Mouse (Mus musculus) limb, embryonic 10.5 days (tissue): Measurements from ENCODE around the gene Tmem94. TPM values are rescaled to one million over a fixed set of nuclear protein-coding genes. Genes with fewer than 3 reads are reported as not detected.
A peak's percentile ranks its signal among the peaks of the same experiment; 100 is the strongest.

Experiments
- DNase-seq: peaks from one replicate; pipeline ENCODE4 v3.0.0-alpha.2; 2017; ENCODE audit warnings: low spot score
- H3K27ac ChIP-seq: fragments of 300-500 bp; sonication (generic); 2 replicates; pipeline ENCODE4 v1.5.1; 2016; ENCODE audit warnings: mild to moderate bottlenecking
- H3K27me3 ChIP-seq: fragments of 300-500 bp; sonication (generic); 2 replicates; pipeline ENCODE4 v1.6.1; 2016; ENCODE audit warnings: low read depth, mild to moderate bottlenecking; ENCODE audit not compliant: poor library complexity, severe bottlenecking
- H3K36me3 ChIP-seq: fragments of 300-500 bp; sonication (generic); 2 replicates; pipeline ENCODE4 v1.6.1; 2016; ENCODE audit warnings: mild to moderate bottlenecking, moderate library complexity
- H3K4me1 ChIP-seq: fragments of 300-500 bp; sonication (generic); 2 replicates; pipeline ENCODE4 v1.6.1; 2016
- H3K4me3 ChIP-seq: fragments of 300-500 bp; sonication (generic); 2 replicates; pipeline ENCODE4 v1.5.1; 2016; ENCODE audit warnings: mild to moderate bottlenecking, moderate library complexity
- H3K9me3 ChIP-seq: fragments of 300-500 bp; sonication (generic); replicated peaks from 2 replicates; pipeline ENCODE4 v1.6.1; 2016; ENCODE audit warnings: mild to moderate bottlenecking
- WGBS: fragments of 180-500 bp; shearing (Covaris S2); methylation state at CpG from one replicate; pipeline ENCODE4 v1.1.7; 2016; 5-methylcytosine and 5-hydroxymethylcytosine counted together
- polyA plus RNA-seq: library from polyadenylated mRNA; unstranded; fragments of >200 nt; fragmentation: Nextera tagmentation; extraction: Ambion mirVana; gene quantifications from 2 replicates; pipeline ENCODE4 v1.2.1, GENCODE M21; 2016

Tmem94 gene
- polyA plus RNA-seq, 1 experiment from 2014 or later = 37.7 TPM

DNA sequence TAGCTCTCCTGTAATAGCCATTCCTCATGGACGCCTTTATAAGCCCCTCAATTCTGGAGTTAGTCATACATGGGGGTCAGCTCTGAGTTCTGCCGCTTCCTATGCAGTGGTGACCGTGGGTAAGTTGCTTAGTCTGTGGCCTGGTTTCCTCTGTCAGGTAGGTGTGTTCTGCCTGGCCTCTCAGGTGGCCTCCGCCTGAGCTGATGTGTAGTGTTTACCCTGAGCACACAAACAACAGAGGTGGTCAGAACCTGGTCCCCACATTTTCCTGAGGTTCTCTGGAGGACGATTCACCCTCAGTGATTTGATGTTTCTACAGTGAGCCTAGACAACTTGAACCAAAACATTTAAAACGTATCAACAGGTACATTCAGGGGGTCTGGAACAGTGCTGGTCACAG, 66.8 kb downstream of the Tmem94 start:
- Histone ChIP-seq H3K27ac (peak overlapping the region; percentile 91), H3K27me3 (peaks cover 6% of the 10 kb centered on the region; the same call in 1 of the 2 replicates), H3K4me3 (peak overlapping the region; percentile 42), H3K9me3 (no peaks in the 10 kb centered on the region), H3K36me3 (no peaks in the 10 kb centered on the region), H3K4me1 (peaks cover 85% of the 10 kb centered on the region)
- WGBS = 39% methylated on average over 6 of the region's 6 CpGs
- no peak for DNase-seq

DNA sequence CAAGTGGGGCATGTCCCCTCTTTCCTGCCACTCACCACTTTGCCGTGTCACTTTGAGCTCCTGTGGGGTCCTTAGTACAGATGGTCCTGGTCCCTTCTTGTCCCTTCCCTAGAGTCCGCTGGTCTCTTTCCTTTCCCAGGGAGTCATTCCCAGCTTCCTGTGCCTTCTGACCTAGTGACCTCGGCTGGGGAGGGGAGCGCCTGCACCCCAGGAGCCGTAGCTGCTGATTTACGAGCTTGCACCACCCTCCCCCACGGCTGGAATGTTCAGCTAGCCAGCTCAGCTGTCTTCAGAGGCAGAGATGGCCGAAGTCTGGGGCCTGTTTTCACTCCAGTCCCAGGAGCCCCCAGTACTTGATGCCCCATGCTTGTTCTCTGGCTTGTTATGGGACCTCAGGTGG, 67.3 kb downstream of the Tmem94 start:
- Histone ChIP-seq H3K36me3 (no peaks in the 10 kb centered on the region), H3K27ac (peak overlapping the region; percentile 91), H3K4me1 (peaks cover 83% of the 10 kb centered on the region), H3K9me3 (no peaks in the 10 kb centered on the region), H3K4me3 (peak overlapping the region; percentile 42), H3K27me3 (peaks cover 3% of the 10 kb centered on the region; the same call in 1 of the 2 replicates)
- peak; percentile 76 for DNase-seq
- WGBS = under 1% methylated on average over 8 of the region's 8 CpGs

DNA sequence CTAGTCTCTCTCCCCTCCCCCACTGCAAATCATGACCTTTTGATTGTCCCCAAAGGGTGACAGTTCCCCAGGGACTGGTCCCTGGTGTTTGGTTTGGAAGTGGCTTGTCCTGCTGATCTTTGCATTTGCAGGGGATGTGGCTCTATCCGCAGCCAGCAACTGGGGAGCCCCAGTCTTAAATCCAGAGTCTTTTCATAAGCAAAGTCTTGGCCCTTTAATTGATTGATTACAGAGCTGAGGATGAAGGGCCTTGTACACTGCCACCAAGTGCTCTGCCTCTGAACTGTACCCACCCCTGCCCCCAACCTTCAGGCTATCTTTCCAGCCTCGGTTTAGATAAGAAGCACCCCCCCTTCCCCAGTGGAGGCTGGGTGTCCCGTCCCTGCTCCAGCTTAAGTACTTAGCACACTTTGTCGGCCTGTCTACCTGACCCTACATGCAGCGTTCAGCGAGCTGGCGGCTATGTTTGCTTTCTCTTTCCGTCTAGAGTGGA, 67.8 kb downstream of the Tmem94 start:
- DNase-seq = peak; percentile 55
- peaks cover 83% of the 10 kb centered on the region for H3K4me1 ChIP-seq
- 6% methylated on average over 8 of the region's 8 CpGs for WGBS
- peak overlapping the region; percentile 42 for H3K4me3 ChIP-seq
- H3K27ac ChIP-seq = peak overlapping the region; percentile 91
- no peaks in the 10 kb centered on the region for H3K36me3 ChIP-seq
- H3K27me3 ChIP-seq = peaks cover 2% of the 10 kb centered on the region; the same call in 1 of the 2 replicates
- H3K9me3 ChIP-seq = no peaks in the 10 kb centered on the region

GRCm38 (mm10) chr11:115834033-115834432, 68.8 kb downstream of the Tmem94 start:
- peak overlapping the region; percentile 91 for H3K27ac ChIP-seq
- WGBS = 63% methylated on average over 6 of the region's 6 CpGs
- no peak for DNase-seq
- peaks cover 84% of the 10 kb centered on the region for H3K4me1 ChIP-seq
- peaks cover 2% of the 10 kb centered on the region; the same call in 1 of the 2 replicates for H3K27me3 ChIP-seq
- no peak overlapping the region for H3K4me3 ChIP-seq
- no peaks in the 10 kb centered on the region for H3K9me3 ChIP-seq
- H3K36me3 ChIP-seq = no peaks in the 10 kb centered on the region

DNA sequence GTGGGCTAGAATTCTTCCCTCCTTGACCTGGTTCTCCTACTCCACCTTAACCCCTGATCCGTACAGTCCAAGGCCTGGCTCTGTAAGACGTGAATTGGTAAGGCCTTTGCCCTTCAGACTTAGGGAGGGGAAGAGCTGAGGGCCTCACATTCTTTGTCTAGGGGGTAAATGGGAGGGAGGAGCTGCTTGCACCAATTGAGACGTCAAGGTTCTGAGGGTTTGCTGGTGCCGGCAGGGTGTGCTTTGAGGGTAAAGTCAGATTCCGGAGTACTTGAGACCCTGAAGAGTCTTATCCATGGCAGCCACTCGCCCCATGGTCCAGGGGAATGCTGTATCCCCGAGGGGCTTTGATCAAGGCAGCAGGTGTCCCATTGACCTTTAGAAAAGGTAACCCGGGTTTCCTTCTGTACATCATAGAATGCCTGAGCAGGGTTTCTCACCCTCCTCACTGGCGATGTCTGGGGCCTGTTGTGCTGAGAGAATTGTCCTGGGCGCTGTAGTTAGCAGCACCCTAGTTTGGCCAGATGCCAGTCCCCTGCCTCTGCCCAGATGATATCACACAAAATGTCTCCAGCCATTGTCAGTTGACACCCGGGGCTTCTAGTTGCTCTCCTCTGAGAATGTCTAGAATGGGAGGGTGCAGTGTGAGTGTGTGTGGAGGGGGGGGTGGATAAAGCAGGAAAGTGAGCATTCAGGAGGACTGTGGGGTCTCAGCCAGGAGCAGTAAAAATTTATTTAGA, 71.6 kb downstream of the Tmem94 start:
- Histone ChIP-seq H3K4me1 (peaks cover 73% of the 10 kb centered on the region), H3K27ac (no peak overlapping the region), H3K27me3 (0 out of 2 replicates have a peak, but pooled peaks cover 2% of the 10 kb centered on the region), H3K4me3 (no peak overlapping the region), H3K9me3 (no peaks in the 10 kb centered on the region), H3K36me3 (no peaks in the 10 kb centered on the region)
- no peak for DNase-seq
- WGBS = 62% methylated on average over 11 of the region's 11 CpGs

DNA sequence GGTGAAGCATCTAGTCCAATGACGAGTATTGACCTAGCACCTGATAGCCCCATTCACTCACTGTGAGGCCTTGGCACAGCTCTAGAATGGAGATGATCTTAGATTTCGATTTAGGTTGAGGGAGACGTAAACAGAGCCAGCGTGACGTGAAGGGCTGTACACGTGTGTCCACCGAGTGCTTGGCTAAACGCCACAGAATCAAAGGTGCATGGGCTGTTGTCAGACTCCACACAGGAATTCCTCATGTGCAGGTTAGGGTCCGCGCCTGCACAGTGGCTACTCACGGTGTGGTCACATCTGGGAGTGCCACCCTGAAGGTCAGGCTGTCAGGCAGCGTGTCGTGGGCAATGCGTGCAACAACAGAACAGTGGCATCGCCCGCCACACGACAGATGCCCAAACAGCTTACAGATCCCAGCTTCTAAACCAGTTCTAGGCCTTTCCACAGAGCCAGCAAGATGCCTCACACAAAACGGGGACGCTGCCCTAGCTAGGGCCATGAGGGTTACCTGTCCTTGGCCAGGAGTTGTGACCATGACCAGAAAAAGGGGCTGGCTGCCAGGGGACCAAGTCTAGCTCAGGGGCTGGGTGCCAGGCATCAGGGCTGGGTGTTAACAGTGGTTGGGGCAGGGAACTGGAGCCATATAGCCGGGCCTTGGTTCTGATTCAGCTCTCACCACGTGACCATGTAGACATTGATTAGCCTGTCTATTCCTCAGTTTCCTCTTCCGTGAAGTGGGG, 72.5 kb downstream of the Tmem94 start:
- H3K36me3 ChIP-seq = no peaks in the 10 kb centered on the region
- 93% methylated on average over 22 of the region's 22 CpGs for WGBS
- peaks cover 72% of the 10 kb centered on the region for H3K4me1 ChIP-seq
- DNase-seq = no peak
- no peak overlapping the region for H3K4me3 ChIP-seq
- no peaks in the 10 kb centered on the region for H3K9me3 ChIP-seq
- H3K27me3 ChIP-seq = 0 out of 2 replicates have a peak, but pooled peaks cover 2% of the 10 kb centered on the region
- no peak overlapping the region for H3K27ac ChIP-seq

DNA sequence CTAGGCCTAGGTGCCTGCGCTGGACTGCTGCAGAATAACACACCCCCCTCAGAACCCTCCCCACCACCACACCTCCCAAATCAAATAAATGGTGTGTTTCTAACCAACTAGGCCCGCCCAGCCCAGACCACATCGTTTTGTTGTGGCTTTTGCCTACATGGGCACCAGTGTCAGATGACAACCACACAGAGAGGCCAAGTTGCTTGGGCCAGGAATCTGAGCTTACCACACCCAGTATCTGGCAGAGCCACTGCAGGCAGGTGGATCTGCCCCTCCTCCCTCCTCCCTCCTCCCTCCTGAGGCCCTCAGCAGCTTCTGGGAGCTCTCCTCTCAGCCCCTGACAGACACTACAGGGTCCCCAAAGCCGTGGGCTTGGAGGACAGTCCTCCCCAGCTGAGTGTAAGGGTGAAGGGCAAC, 73.7 kb downstream of the Tmem94 start:
- 0 out of 2 replicates have a peak, but pooled peaks cover 2% of the 10 kb centered on the region for H3K27me3 ChIP-seq
- DNase-seq = no peak
- no peak overlapping the region for H3K4me3 ChIP-seq
- H3K36me3 ChIP-seq = no peaks in the 10 kb centered on the region
- peak overlapping the region; percentile 43; the same call in 1 of the 2 replicates for H3K27ac ChIP-seq
- WGBS = 45% methylated on average over 4 of the region's 4 CpGs
- H3K9me3 ChIP-seq = no peaks in the 10 kb centered on the region
- peaks cover 72% of the 10 kb centered on the region for H3K4me1 ChIP-seq

DNA sequence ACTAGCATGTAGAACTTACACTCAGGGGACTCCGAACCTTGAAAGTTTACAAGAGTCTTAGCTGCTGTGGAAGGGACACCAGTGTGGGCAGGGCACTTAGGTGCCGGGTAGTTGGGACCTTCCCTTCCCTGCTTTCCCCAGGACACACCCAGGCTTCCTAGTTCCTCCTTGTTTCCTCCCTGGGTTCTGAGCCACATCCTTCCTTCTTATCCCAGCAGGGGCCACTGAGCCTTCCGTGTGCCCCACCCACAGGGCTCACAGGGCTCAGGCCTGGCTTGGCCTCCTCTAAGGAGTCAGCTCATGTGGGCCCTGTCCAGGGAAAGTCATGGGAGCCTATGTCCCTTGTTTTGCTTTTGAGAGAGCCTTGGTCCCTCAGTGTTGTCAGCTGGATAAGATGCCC, 74.5 kb downstream of the Tmem94 start:
- no peak for DNase-seq
- Histone ChIP-seq H3K27me3 (0 out of 2 replicates have a peak, but pooled peaks cover 2% of the 10 kb centered on the region), H3K4me3 (no peak overlapping the region), H3K27ac (no peak overlapping the region), H3K9me3 (no peaks in the 10 kb centered on the region), H3K4me1 (peaks cover 70% of the 10 kb centered on the region), H3K36me3 (peaks cover 2% of the 10 kb centered on the region; the same call in 1 of the 2 replicates)
- WGBS = 67% methylated on average over 3 of the region's 3 CpGs

GRCm38 (mm10) chr11:115841044-115841443, 75.8 kb downstream of the Tmem94 start:
- Histone ChIP-seq H3K9me3 (no peaks in the 10 kb centered on the region), H3K27ac (no peak overlapping the region), H3K36me3 (peaks cover 15% of the 10 kb centered on the region), H3K4me3 (no peak overlapping the region), H3K4me1 (peaks cover 58% of the 10 kb centered on the region), H3K27me3 (0 out of 2 replicates have a peak, but pooled peaks cover 2% of the 10 kb centered on the region)
- WGBS = 88% methylated on average over 6 of the region's 6 CpGs
- no peak for DNase-seq

GRCm38 (mm10) chr11:115841961-115842550, 76.8 kb downstream of the Tmem94 start:
- H3K36me3 ChIP-seq = peaks cover 25% of the 10 kb centered on the region
- no peaks in the 10 kb centered on the region for H3K9me3 ChIP-seq
- H3K4me1 ChIP-seq = peaks cover 53% of the 10 kb centered on the region
- no peak for DNase-seq
- 15% methylated on average over 6 of the region's 6 CpGs for whole genome bisulfite sequencing
- 0 out of 2 replicates have a peak, but pooled peaks cover 2% of the 10 kb centered on the region for H3K27me3 ChIP-seq
- no peak overlapping the region for H3K4me3 ChIP-seq
- peak overlapping the region; percentile 61 for H3K27ac ChIP-seq

- Histone ChIP-seq H3K4me1 (peaks cover 52% of the 10 kb centered on the region), H3K27me3 (no peaks in the 10 kb centered on the region), H3K36me3 (peaks cover 35% of the 10 kb centered on the region), H3K27ac (0 out of 2 replicates have a peak overlapping the region, but pooled peaks have one; percentile 61), H3K4me3 (no peak overlapping the region), H3K9me3 (no peaks in the 10 kb centered on the region)
- no peak for DNase-seq
- 78% methylated on average over 13 of the region's 14 CpGs for WGBS
Measured at GRCm38 (mm10) chr11:115843141-115843890, 78.1 kb downstream of the Tmem94 start.

- no peak for DNase-seq
- WGBS = 90% methylated on average over 5 of the region's 5 CpGs
- Histone ChIP-seq H3K27me3 (no peaks in the 10 kb centered on the region), H3K4me1 (peaks cover 47% of the 10 kb centered on the region), H3K4me3 (no peak overlapping the region), H3K27ac (peak overlapping the region; percentile 61; the same call in 1 of the 2 replicates), H3K36me3 (peaks cover 37% of the 10 kb centered on the region), H3K9me3 (no peaks in the 10 kb centered on the region)
Measured at GRCm38 (mm10) chr11:115843891-115844239, 78.6 kb downstream of the Tmem94 start.
